Comparison of ENCODE assay signal across 13 mouse cellular contexts in genomic region chr1:93688154-93688553, GRCm38 (mm10). TPM values are rescaled to one million over a fixed set of nuclear protein-coding genes. Genes with fewer than 3 reads are reported as not detected.
A peak's percentile ranks its signal among the peaks of the same experiment; 100 is the strongest.
DNase-seq lines count a peak whose midpoint lies in the region; ATAC-seq and TF ChIP-seq lines count a peak whose summit lies in the region.
"Had no signal": no experiment of that assay in that cellular context is flagged by ENCODE, and none has a peak within 500 bp of the region (broad histone marks: within the 10 kb centered on the region; RNA-seq: fewer than 3 reads in every experiment).

No protein-coding gene starts in this region.

- peak; percentile 27 for DNase-seq in forebrain, embryonic 14.5 days (ENCODE audit: low spot score)
- no peak for DNase-seq in forebrain, embryonic 11.5 days (ENCODE audit: low spot score)
- DNase-seq in lung, postnatal 10 days = peak; percentile 18
- no peak for DNase-seq in lung, postnatal 25 days (ENCODE audit: low spot score)
- DNase-seq in heart, postnatal 0 days (ENCODE audit: low spot score) = peak; percentile 43
- peak; percentile 50 to 71 for DNase-seq in kidney, postnatal 4 days
- DNase-seq in frontal cortex, postnatal 36 days (ENCODE audit: low spot score in 2 of 2) = no peak
- DNase-seq in embryonic facial prominence, embryonic 10.5 days (ENCODE audit: low spot score) = no peak
- DNase-seq: gastrocnemius, postnatal 14 days; thymus, adult 18-20 months had no signal

- H3K27ac ChIP-seq in forebrain, embryonic 14.5 days (ENCODE audit: low read depth, low read length) = no peak overlapping the region
- H3K27ac ChIP-seq in forebrain, embryonic 11.5 days (ENCODE audit: low read depth, low read length) = no peak overlapping the region
- 0 out of 2 replicates have a peak overlapping the region, but pooled peaks have one; percentile 26 for H3K27ac ChIP-seq in heart, postnatal 0 days (ENCODE audit: low read depth)
- no peak overlapping the region for H3K27ac ChIP-seq in embryonic facial prominence, embryonic 10.5 days (replicated peaks)
- H3K27ac ChIP-seq: embryonic facial prominence, embryonic 13.5 days; left cerebral cortex, adult 2 months; lung, embryonic 15.5 days had no signal

- 81% methylated on average over 8 of the region's 8 CpGs for WGBS in forebrain, embryonic 14.5 days
- WGBS in forebrain, embryonic 11.5 days = 88% methylated on average over 8 of the region's 8 CpGs
- WGBS in heart, postnatal 0 days = 60% methylated on average over 8 of the region's 8 CpGs
- 85% methylated on average over 8 of the region's 8 CpGs for WGBS in embryonic facial prominence, embryonic 10.5 days

- no peak for ATAC-seq in forebrain, embryonic 14.5 days
- no peak for ATAC-seq in forebrain, embryonic 11.5 days (replicated peaks; ENCODE audit: low FRiP score)
- ATAC-seq in heart, postnatal 0 days (ENCODE audit: insufficient read depth, low read depth) = peak; percentile 35

- H3K4me3 ChIP-seq in forebrain, embryonic 14.5 days (ENCODE audit: low read depth, low read length) = no peak overlapping the region
- H3K4me3 ChIP-seq in forebrain, embryonic 11.5 days (ENCODE audit: low read depth, low read length) = no peak overlapping the region
- no peak overlapping the region for H3K4me3 ChIP-seq in heart, postnatal 0 days (ENCODE audit: low read depth, low read length)
- H3K4me3 ChIP-seq in embryonic facial prominence, embryonic 10.5 days = no peak overlapping the region
- H3K4me3 ChIP-seq: embryonic facial prominence, embryonic 13.5 days; left cerebral cortex, adult 2 months; lung, embryonic 15.5 days had no signal

- H3K9me3 ChIP-seq in forebrain, embryonic 14.5 days (replicated peaks; ENCODE audit: control insufficient read depth, low read length) = no peaks in the 10 kb centered on the region
- no peaks in the 10 kb centered on the region for H3K9me3 ChIP-seq in forebrain, embryonic 11.5 days (ENCODE audit: control insufficient read depth, low read length)
- no peaks in the 10 kb centered on the region for H3K9me3 ChIP-seq in heart, postnatal 0 days (replicated peaks; ENCODE audit: control insufficient read depth, low read length)
- H3K9me3 ChIP-seq in embryonic facial prominence, embryonic 10.5 days = no peaks in the 10 kb centered on the region
- H3K9me3 ChIP-seq: embryonic facial prominence, embryonic 13.5 days; lung, embryonic 15.5 days had no signal

- H3K4me1 ChIP-seq in forebrain, embryonic 14.5 days (ENCODE audit: control insufficient read depth, insufficient read depth, low read length) = no peaks in the 10 kb centered on the region; the same call in 1 of the 2 replicates
- no peaks in the 10 kb centered on the region for H3K4me1 ChIP-seq in forebrain, embryonic 11.5 days (replicated peaks; ENCODE audit: control insufficient read depth, insufficient read depth, low read length)
- H3K4me1 ChIP-seq in heart, postnatal 0 days (ENCODE audit: control insufficient read depth, insufficient read depth) = peaks cover 12% of the 10 kb centered on the region; the same call in 1 of the 2 replicates
- peaks cover 29% of the 10 kb centered on the region for H3K4me1 ChIP-seq in embryonic facial prominence, embryonic 10.5 days

- no peak overlapping the region for H3K4me2 ChIP-seq in forebrain, embryonic 14.5 days (ENCODE audit: low read length)
- no peak overlapping the region for H3K4me2 ChIP-seq in forebrain, embryonic 11.5 days (ENCODE audit: low read depth, low read length, severe bottlenecking)
- no peak overlapping the region for H3K4me2 ChIP-seq in heart, postnatal 0 days (ENCODE audit: low read depth, low read length)

- no peak for TF ChIP-seq EP300 in heart, postnatal 0 days (IDR thresholded peaks at IDR 0.05; ENCODE audit: low read depth)

- no peaks in the 10 kb centered on the region; the same call in 1 of the 2 replicates for H3K27me3 ChIP-seq in forebrain, embryonic 14.5 days (replicated peaks; ENCODE audit: control insufficient read depth, insufficient read depth, low read length)
- peaks cover 3% of the 10 kb centered on the region for H3K27me3 ChIP-seq in forebrain, embryonic 11.5 days (ENCODE audit: control insufficient read depth, insufficient read depth, low read length)
- H3K27me3 ChIP-seq in heart, postnatal 0 days (ENCODE audit: control insufficient read depth, insufficient read depth, low read length) = no peaks in the 10 kb centered on the region
- H3K27me3 ChIP-seq in embryonic facial prominence, embryonic 10.5 days (replicated peaks; ENCODE audit: low read depth, poor library complexity, severe bottlenecking) = peaks cover 44% of the 10 kb centered on the region
- H3K27me3 ChIP-seq: lung, embryonic 15.5 days had no signal

- no peak for TF ChIP-seq CTCF in heart, postnatal 0 days (IDR thresholded peaks at IDR 0.05; ENCODE audit: low read depth)

- no peak overlapping the region for H3K9ac ChIP-seq in forebrain, embryonic 14.5 days (ENCODE audit: low read length)
- H3K9ac ChIP-seq in forebrain, embryonic 11.5 days (ENCODE audit: low read length) = no peak overlapping the region
- H3K9ac ChIP-seq in heart, postnatal 0 days (replicated peaks; ENCODE audit: low read depth, low read length) = no peak overlapping the region
- H3K9ac ChIP-seq: embryonic facial prominence, embryonic 13.5 days; lung, embryonic 15.5 days had no signal

- peaks cover 22% of the 10 kb centered on the region; the same call in 1 of the 2 replicates for H3K36me3 ChIP-seq in forebrain, embryonic 14.5 days (ENCODE audit: control insufficient read depth, insufficient read depth, low read length)
- H3K36me3 ChIP-seq in forebrain, embryonic 11.5 days (ENCODE audit: control insufficient read depth, insufficient read depth, low read length) = no peaks in the 10 kb centered on the region; the same call in 1 of the 2 replicates
- H3K36me3 ChIP-seq in heart, postnatal 0 days (replicated peaks; ENCODE audit: control insufficient read depth, insufficient read depth, low read length) = 0 out of 2 replicates have a peak, but pooled peaks cover 11% of the 10 kb centered on the region
- H3K36me3 ChIP-seq in embryonic facial prominence, embryonic 10.5 days (replicated peaks) = peaks cover 33% of the 10 kb centered on the region
- H3K36me3 ChIP-seq: embryonic facial prominence, embryonic 13.5 days had no signal

RNA-seq across cellular contexts. Expression of gene Bok, which starts 2.7 kb away (rescaled TPM):
- 83.3 and 87.6 TPM in 2 replicates for polyA plus RNA-seq in forebrain, embryonic 14.5 days (2014; fragmentation: Nextera tagmentation; extraction: Ambion mirVana)
- polyA plus RNA-seq in forebrain, embryonic 11.5 days (2014; fragmentation: Nextera tagmentation; extraction: Ambion mirVana) = 44.0 and 48.6 TPM in 2 replicates
- total RNA-seq in heart, postnatal 0 days (2014; rRNA removed; ENCODE audit: low replicate concordance) = 50.8 and 61.5 TPM in 2 replicates
- polyA plus RNA-seq in heart, postnatal 0 days (2015; fragmentation: Nextera tagmentation; extraction: Ambion mirVana) = 25.6 and 27.6 TPM in 2 replicates
- 38.1 and 38.6 TPM in 2 replicates for polyA plus RNA-seq in embryonic facial prominence, embryonic 10.5 days (2016; fragmentation: Nextera tagmentation; extraction: Ambion mirVana)

RNA-seq across cellular contexts. Expression of gene Stk25, which starts 29.7 kb away (rescaled TPM):
- 354 and 364 TPM in 2 replicates for polyA plus RNA-seq in forebrain, embryonic 14.5 days (2014; fragmentation: Nextera tagmentation; extraction: Ambion mirVana)
- 186 and 206 TPM in 2 replicates for polyA plus RNA-seq in forebrain, embryonic 11.5 days (2014; fragmentation: Nextera tagmentation; extraction: Ambion mirVana)
- total RNA-seq in heart, postnatal 0 days (2014; rRNA removed; ENCODE audit: low replicate concordance) = 134 and 174 TPM in 2 replicates
- polyA plus RNA-seq in heart, postnatal 0 days (2015; fragmentation: Nextera tagmentation; extraction: Ambion mirVana) = 107 and 108 TPM in 2 replicates
- polyA plus RNA-seq in embryonic facial prominence, embryonic 10.5 days (2016; fragmentation: Nextera tagmentation; extraction: Ambion mirVana) = 164 and 174 TPM in 2 replicates

Comparison
In these comparisons a context has a peak if more than half of its experiments do, and no peak if none do; other contexts are left out.
1. DNase-seq: peak in forebrain, embryonic 14.5 days (single experiment), lung, postnatal 10 days (single experiment), heart, postnatal 0 days (single experiment) and kidney, postnatal 4 days (2 of 2); none in forebrain, embryonic 11.5 days (single experiment), lung, postnatal 25 days (single experiment), frontal cortex, postnatal 36 days (0 of 2) and embryonic facial prominence, embryonic 10.5 days (single experiment).